Mouse (Mus musculus) frontal cortex, postnatal 36 days (tissue): ENCODE data around the gene Tmem94.
A peak's percentile ranks its signal among the peaks of the same experiment; 100 is the strongest.

Experiments used
- DNase-seq, 2 experiments: peaks; one replicate each; pipeline ENCODE4 v3.0.0; 2022; ENCODE audit warnings: low spot score in 2 of 2

The Tmem94 gene

DNA sequence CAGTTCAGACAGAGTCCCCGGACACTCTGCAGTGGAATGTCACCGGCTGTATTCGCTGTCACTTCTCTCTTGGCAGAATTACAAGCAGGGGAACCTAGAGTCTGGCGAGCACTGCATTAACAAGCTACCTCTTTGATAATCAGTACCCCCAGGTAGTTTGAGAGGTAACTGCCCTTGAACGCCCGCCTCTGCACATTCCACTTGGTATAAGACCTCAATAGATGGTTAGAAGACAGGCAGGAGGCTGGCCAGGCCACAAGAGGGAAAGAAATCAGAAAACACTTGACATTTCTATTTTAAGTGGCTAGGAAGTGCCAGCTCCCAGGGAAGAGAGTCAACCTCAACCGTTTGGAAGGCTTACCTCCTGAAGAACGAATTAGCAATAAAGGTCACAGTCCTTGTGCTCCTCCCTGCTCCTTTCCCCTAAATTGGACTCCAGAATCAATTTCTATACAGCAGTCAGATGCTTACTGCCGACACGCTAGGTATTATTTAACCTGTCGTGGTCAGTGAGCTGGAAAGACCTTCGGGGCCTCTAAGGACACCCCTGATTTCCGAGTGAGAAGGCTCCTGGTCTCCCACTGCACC lies 1.2 kb downstream of the Tmem94 start:
- no peak for DNase-seq

DNA sequence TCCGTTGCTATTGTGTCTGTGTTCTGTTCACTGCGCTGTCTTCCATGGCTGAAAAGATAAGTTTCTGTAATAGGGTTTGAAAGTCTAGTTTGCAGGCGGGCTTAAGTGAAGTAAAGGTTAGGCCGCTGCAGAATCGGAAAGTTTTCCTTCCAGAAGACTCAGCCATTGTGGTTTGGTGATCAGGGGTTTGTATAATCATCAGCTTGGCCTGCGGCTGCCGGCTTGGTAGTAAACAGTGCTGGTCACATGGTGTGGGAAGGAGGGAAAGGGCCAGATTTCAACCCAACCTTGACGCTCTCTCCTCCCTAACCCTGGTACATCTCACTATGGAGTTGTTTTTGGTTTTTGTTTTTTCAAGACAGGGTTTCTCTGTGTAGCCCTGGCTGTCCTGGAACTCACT lies 1.7 kb downstream of the Tmem94 start:
- no peak for DNase-seq

DNA sequence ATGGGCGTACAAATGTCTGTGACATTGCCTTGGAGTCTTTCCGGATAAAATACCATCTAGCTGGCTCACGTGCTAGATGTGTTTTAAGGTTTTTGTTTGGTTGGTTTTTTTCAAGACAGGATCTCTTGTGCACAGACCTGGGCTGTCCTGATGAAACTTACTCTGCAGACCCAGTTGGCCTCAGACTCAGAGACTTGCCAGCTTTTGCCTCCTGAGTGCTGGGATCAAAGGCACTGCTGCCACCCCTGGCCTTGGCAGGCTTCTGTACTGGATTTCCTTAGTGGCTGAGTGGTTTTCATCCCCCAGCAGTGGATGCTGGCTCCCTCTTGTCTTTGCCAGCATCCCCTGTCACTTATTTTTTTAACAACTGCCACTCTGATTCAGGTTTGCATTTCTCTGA lies 3.7 kb downstream of the Tmem94 start:
- no peak for DNase-seq

DNA sequence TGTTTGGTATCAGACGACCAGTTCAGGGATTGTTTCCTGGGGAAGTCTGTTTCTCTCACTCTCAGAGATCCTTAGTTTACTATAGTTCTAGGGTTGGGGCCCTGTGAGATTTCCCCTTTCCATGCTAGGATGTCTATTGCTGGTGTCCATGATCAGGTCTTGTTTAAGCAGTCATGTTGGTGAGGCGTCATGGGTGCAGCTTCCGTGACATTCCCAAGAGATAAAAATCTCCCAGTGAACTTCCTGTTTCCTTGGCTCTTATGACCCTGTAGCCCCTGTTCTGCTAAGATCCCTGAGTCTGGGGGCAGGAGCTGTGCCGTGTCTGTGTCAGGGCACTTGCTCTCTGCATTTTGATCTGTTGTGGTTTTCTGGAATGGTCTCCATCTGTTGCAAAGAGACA lies 9.4 kb downstream of the Tmem94 start:
- no peak for DNase-seq

DNA sequence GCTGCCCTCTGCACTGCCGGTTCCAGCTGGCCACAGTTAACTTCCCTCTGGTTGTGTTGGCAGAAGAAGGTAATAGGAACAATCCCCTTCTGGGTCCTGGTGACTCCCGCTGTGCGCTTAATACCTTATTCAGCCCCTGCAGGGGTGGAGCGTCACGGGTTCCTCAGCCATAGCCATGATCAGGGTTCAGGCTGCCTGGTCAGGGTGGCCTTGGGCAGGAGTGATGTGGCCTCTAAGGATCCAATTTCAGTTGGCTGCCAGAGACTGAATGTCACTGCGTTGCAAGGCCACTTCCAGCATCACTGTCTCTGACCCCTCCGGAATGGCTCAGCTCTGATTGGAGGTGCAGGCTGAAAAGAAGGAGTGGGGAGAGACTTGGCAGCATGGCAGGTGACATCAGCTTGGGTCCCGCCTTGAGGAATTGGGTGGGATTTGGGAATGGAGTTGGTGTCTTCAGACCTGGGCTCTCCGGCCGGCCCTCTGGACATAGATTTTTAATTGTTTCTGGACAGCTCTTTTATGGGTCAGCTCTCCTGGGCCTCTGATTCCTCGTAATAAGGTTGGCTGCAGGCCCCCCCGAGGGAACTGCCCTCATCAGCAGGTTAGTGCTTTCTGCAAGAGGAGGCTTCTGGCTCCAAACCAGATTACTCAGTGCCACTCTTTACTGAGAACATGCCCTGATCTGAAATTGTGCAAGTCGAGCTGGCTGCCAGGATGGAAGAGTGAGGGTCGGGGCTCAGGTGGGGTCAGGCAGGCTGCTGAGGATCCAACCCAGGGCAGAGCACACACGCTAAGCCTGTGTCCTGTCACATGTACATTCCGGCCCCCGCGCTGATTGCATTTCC lies 10.8 kb downstream of the Tmem94 start:
- no peak for DNase-seq

DNA sequence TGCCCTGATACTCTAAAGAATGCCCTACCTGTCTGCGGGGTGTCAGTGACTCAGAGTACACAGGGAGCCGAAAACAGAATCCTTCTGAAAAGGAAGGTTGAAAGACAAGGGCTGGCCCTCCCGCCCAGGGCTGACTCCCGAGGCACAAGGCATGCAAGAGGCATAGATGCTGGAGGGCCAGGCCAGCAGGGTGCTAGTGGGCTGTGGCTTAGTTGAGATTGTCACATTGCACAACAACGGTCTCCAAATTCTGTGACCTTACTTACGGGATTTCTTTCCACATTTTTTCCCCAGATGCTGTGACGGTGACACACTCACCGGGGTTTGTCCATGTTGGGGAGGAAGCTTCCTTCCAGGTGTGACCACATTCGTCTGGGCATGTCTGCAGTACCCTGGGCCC lies 11.7 kb downstream of the Tmem94 start:
- no peak for DNase-seq

DNA sequence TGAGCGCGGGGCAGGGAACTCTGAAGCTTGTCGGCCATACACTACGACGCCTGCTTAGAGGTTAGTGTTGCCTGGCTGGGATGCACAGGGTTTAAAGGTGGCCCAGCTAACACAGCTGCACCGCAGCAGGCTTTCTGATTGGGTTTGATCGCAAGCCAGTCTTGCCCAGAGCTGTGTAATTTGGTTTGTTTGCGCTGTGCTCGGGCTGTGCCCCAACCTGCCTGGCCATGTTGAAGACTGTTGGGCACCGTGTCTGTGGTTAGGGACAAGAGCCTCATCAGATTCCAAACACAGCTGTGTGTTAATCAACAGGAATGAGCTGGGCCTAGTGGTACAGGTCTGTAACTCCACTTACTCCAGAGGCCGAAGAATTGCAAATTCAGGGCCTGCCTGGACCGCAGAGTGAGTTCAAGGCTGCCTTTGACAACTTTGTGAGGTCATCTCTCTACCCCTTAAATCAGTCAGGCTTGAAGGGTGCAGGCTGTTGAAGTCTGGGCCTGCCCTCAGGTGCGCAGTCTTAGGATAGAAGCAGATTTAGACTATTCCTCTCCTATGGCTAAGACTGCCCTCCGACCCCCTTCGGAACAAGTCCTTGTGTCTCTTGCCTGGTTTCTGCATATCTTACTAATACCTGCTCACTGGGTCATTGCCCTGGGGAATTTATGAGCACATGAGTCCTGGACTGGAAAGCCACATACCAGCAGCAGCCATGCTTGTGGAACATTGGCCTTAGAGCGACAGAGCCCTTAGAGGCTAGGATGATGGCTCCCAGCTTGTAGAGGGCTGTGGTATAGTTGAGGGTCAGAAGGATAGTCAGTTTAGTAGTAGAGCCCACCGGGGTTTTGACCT lies 12.5 kb downstream of the Tmem94 start:
- no peak for DNase-seq

DNA sequence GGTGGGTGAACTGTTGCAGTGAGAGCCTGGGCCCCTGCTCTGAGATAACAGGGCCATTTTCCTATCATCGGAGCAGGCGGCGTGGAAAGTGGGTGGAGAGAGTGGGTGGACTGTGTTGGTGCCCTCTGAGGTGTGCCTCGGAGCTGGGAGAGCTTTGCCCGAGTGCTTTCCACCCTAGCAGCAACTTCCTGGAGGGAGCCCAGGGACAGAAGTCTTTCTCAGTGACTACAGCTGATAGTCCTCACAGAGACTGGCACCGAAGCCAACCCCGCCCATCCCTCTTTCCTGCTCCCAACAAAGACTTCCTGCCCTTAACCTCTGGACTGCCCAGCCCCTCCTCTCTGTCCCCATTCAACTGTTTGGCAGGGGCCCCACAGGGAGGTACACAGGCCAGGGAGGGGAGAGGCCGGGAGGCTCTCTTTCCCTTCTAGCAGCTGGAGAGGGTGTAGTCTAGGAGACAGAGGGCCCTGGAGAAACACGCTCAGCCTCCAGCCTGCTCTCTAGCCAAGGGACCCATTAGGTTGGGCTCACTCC lies 13.9 kb downstream of the Tmem94 start:
- peak; percentile 35 to 52 for DNase-seq

DNA sequence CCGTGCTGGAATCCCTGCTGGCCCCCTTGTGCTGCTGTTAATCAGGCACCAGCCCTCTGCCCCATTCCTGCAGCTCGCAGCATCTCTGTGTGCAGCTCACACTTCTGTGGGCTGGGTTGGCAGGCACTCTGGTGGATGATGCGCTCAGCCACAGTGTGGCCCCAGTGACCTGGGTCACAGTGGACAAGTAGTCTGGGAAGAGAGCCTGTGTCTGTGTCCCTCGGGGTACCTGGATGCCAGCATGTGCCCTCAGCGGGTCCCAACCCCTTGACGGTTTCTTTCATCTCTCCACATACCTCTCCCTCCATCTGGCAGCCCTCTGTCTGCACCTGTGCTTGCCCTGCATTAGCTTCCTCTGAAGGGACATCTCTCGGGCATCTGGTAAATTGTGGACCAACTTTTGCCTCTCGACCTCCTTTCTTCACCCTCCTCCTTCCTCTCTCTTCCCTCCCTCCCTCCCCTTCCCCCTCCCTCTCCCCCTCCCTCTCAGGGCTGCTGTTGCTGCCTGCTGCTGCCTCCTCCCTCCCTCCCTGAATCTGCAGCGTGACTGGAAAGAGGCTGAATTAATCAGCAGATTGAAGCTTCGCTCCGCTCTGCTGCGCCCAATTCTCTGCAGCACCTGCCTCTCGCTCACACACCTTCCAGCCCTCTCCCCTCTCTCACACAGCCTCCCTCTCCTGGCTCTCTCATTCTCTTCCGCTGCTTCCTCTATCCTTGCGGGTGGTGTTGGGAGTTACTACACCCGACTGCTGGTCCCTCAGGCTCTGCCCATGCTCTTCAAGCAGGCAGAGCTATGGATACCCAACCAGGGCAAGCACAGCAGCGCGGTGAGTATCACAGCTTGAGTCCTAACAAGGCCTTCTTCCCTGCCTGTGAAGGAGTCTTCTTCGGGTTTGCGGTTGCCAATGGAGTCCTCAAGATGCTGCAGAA lies 15.2 kb downstream of the Tmem94 start:
- DNase-seq: peak; percentile 68 to 70

DNA sequence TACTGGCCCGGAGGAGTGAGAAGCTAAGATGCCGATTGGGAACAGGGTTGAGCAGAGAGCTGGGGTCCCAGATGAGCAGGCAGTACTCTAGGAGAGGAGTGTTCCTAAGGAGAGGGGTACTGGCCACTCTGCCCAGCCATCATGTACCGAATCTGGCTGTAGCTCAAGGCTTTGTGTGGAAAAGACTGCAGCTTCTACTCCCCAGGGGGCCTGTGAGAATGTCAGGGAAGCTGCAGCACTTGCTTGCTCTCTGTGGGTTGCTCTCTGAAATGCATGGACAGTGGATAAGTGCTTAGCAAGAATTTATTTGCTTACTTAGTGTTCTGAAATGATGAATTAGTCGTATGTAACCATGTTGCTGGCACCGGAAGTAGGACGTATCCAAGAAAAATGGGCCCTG lies 21.2 kb downstream of the Tmem94 start:
- no peak for DNase-seq

DNA sequence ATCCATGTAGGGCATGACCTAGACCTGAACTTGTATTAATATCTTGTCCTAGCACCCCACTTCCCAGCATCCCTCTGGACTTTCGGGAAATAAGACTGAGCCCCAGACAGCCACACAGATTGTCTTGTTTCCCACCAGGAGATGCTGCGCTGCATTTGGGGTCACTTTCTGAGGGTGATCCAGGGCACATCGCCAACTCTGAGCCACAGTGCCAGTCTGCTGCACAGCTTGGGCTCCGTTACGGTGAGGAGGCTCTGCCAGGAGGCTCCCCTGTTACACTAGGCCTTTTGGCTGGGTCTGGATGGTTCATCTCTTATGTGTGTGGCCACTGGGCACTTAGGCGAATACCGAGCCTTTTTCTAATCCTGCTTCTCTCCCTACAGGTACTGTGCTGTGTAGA lies 24.6 kb downstream of the Tmem94 start:
- DNase-seq: no peak

DNA sequence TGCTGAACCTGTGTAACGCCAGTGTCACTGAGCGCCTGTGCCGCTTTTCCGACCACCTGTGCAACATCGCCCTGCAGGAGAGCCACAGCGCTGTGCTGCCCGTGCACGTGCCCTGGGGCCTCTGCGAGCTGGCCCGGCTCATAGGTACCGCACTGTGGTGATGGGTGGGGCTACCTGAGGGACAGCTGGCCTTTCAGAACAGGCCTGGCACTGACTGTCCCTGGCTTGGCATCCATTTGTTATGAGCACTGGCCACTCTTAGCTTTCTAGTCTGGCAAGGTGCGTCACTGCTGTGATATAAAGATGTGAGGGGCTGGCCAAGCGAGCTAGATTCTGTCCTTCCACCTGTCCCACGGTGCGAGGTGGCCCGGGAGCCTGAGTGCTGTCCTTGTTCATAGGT lies 26.7 kb downstream of the Tmem94 start:
- DNase-seq: no peak

DNA sequence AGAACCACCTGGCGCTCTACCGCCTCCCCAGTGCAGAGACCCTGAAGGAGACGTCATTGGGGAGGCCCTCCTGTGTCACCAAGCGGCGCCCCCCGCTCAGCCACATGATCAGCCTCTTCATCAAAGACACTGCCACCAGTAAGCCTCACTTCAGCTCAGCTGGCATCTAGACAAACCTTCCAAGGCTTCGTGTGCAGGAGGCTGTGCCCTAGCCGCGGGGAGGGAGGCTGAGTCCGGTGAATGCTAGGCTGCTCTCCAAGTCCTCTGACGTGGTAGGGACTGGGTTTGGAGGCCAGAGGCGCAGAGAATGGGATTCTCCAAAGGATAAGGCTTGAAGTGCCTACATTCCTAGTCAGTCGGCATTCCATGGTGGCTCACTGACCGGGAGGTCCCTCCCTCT lies 27.1 kb downstream of the Tmem94 start:
- DNase-seq: no peak

DNA sequence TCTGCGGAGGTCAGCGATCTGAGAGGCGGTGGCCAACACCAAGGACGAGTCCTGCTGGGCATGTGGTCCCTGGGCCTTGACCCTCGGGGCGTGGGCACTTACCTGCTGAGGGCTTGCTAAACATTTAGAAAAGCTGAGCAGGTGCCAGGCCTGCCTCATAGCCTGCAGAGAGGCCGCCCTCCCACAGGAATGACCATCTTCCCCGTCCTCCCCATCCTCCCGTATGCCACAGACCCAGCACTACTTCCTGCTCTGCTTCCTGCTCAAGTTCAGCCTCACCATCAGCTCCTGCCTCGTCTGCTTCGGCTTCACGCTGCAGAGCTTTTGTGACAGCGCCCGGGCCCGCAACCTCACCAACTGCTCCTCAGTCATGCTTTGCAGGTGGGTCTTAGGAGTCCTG lies 31.7 kb downstream of the Tmem94 start:
- no peak for DNase-seq

DNA sequence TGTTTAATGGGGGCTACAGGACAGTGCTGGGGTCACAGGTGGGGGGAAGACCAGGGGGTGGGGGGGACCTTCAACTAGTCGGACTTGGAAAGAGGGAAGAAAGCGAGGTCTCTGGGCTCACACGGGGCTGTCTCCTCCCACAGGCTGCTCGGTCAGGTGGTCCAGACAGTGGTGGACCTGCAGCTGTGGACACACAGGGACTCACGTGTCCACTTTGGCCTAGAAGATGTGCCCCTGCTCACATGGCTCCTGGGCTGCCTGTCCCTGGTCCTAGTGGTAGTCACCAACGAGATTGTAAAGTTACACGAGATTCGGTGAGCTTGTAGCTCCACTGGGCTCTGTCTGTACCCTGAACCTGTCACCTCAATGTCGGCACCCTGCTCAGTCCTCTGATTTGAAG lies 32.4 kb downstream of the Tmem94 start:
- DNase-seq: no peak

DNA sequence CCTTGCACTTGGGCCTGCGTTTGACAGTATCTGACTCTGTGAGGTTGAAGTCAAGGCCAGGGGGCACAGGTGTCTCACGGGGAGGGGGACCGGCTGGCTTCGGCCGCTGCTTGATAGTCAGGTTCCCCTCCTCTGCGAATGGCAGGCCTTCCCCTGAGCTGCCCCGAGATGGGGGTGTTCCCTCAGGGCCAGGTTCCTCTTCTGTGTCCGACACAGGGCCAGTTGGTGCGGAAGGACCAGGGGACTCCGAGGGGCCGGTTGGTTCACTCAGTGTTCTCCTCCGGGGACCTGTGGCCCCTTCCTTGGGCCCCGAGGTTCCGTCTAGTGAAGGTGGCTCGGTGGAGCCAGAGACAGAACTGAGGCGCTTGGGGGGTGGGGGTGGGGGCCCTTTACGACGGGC lies 35.7 kb downstream of the Tmem94 start:
- no peak for DNase-seq

DNA sequence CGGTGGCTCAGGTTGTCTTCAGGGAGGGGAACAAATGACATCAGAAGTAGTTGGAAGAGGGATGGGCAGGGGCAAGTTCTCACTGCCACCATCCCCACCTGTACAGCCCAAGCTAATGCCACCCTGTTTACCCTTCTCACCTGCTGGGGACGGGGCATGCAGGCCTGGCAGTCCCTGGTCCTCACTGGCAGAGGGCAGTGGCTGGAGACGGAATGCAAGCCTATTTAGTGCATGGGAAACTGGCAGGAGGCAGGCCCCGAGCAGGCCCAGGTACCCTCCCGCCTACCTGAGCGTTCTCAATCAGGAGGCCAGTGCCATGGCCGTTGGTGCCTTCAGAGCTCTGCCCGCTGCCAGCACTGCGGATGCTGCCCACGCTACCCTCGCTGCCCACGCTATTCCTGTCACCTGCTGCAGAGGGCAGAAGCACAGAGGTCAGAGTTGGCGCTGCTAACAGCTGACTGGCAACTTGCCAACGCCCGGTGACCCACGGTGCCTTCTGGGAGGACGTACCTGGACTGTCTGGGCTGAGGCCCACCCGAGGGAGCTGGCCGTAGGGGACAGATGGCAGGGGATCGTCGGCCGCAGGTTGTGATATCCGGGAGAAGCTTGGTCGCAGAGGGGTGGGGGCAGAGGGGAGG lies 38.0 kb downstream of the Tmem94 start:
- no peak for DNase-seq

DNA sequence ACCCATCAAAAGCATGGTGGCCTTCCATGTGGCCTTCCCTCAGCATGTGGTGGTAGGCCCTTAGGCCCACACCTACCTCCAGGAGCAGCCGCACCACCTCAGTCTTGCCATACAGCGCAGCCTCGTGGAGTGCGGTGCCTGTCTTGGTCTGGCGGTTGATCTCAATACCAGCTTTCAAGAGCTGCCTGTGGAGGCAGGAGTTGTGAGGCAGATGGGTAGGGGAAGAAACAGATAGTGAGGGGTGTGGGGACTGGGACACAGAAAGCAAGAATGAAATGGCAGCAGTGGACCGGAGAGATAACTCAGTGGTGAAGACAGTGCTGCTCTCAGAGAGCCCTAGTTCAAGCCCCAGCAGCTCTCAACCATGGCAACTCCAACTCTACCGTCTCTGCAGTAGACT lies 39.8 kb downstream of the Tmem94 start:
- DNase-seq: no peak

DNA sequence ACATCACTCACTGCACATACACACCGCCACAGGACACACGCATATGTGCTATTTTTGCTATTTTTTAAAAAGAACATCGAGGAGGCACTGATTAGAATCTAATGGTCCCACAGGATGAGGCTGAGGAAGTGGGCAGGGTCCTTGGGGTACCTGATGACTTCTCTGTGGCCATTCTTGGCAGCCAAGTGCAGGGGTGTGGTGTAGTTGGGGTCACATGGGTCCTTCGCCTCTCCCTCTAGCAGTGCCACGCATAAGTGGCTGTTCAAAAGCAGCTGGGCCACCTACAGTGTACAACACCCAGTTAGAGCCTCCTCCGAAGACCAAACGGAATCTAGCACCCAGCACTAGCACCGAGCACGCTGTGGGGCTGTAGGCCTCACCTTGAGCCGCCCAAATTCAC lies 40.9 kb downstream of the Tmem94 start:
- DNase-seq: no peak

DNA sequence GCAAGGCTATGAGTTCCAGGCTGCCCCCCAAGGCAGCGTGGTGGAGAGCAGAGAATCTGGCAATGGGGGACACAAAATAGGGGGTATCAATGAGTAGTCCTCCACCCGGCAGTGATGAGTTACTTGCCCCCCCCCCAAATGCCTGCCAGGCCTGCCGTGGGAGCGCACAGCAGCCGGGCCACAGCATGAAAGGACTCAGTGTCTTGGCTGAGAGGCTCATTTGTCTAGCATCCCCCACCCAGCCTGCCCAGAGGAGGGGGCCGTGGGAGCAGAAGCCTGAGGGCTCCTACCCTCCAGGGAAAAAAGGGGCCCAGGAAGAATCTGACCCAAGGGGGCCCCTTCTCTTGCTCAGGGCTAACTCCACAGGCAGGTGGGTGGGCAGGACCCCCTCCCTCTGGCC lies 42.1 kb downstream of the Tmem94 start:
- no peak for DNase-seq

DNA sequence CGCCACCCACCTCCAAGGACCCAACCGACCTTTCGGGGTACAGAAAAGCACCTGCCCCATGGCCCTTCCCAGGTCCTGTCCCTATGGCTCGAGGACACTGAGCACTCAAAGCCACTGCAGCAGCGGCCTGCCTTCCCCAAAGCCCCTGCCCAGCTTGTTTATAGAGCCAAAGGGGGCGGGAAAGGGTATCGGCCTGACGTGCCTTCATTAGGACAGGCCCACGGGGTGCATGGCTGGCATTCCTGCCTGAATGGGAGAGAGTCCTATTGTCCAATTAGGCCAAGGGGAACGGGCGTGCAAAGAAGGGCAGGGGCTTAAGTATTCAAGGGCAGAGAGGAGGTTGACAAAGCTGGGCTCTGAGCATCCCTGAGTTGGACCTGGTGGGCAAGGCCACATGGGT lies 42.7 kb downstream of the Tmem94 start:
- no peak for DNase-seq
